Mouse (Mus musculus): ENCODE results near the gene Vwa5b2.

Vwa5b2 gene

DNA sequence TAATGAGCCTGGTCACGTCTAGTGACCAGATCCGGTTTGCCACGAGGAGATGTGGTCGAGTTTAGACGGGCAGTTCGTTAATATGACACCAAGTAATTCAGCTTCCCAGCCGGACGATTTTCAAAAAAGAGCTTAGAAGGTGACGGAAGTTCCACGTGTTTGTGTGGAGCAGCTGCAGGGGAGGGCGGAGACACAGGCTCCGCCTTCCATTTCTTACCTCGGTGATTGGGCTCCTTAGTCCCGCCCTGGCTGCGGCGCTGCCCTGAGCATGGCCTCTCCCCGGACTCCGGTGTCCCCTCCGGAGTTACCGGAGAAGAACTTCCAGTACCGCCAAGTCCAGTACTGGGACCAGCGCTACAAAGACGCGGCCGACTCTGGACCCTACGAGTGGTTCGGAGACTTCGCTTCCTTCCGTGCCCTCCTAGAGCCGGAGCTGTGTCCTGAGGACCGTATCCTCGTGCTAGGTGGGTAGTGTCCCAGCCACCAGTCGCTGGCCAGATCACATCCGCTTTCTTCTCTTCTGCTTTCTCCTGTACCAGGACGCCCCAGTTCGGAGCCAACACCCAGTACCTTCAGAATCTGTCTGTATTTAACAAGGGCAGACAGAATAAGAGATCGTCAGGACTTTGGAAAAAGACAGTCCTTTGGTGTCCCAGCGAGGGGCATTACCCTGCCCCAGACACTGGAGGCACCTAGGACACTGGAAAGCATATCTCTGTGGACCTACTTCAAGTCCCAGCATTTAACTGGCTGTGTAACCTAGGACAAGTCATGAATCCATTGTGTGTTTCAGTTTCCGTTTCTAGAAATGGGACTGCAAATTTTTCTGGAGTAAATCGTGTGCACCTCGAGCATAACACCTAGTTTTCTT lies 22.3 kb downstream of the Vwa5b2 start, which contains the start of the genes Eef1akmt4, Gm49333 and Alg3:
Gene Eef1akmt4 (plus strand): TSS at position 237 of the 871 bp plus-strand sequence.
Gene Gm49333 (plus strand): TSS at position 254 of the 871 bp plus-strand sequence.
Gene Alg3 (minus strand): TSS at position 379 of the 871 bp plus-strand sequence.
- peak; percentile 93 for DNase-seq

DNA sequence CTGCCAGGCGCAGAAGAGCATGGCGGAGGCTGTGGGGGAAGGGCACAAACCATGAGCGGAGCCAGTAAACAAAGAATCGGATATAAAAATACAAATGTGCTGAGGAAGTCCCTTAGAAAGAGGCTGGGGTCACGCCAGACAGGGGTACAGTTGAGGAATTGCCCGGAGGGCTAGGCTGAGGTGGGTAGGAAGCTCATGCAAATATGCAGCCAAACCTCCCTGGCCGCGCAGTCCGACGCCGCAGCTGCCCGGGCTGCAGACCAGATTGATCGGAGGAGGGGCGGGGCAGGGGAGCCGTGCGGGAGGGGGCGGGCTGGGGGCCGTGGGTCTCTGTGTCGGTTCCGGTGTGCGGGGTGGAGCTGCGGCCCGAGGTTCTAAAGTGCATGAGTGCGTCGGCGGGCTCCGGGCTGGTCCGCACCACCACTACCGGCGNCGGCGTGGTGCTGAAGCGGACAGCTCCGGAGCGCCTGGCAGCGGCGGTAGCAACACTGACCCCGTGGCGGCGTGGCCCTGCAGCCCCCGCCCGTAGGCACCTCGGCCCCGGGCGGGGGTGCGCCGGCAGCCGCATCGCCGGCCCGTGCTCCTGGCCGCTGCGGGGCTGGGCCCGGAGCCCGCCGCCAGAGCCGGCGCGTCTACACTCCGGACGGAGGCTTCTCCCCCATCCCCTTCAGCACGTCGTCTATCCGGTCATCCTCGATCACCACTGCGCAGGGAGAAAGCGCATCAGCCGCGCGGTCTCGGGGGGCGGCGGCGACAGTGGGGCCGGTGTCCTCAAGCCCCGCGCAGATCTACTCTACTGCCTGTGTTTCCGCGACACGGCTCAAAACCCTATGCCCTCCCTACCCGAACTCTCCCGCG lies 30.5 kb downstream of the Vwa5b2 start:
- DNase-seq = peak; percentile 17

DNA sequence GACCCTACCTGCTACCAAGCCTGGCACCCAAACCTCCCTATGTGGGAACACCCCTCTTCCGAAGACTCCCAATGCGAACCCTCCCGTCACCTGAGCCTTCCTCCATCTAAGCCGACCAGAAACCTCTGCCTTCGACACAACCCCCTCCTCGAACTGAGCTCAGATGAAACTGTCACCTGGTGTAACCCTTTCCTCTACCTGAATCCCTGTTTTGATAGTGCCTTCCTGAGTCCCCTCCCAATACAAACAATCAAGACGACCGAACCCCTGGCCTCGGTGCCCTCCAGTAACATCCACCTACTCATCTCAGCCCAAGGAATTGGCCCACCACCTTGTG lies 31.1 kb downstream of the Vwa5b2 start:
- DNase-seq = no peak

DNA sequence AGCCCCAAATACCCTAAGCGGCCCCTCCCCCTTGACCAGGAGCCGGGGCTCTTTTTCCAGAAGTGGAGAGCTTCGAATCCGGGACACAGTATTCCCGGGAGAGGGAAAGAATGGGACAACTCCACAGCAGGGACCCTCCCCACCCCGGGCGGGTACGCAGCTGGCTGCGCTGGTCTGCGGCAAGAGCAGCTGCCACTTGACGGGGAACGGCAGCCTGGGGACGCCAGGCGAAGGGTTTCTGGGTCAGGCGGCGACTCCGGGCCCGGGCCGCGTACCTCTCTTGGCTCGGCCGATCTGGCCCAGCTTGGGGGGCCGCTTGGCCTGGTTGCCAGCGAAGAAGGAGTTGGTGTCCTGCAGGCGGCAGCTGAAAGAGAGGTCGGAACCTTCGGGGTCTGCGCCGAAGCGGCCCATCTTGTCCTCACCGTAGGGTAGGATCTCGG lies 31.5 kb downstream of the Vwa5b2 start:
- peak; percentile 5 for DNase-seq

DNA sequence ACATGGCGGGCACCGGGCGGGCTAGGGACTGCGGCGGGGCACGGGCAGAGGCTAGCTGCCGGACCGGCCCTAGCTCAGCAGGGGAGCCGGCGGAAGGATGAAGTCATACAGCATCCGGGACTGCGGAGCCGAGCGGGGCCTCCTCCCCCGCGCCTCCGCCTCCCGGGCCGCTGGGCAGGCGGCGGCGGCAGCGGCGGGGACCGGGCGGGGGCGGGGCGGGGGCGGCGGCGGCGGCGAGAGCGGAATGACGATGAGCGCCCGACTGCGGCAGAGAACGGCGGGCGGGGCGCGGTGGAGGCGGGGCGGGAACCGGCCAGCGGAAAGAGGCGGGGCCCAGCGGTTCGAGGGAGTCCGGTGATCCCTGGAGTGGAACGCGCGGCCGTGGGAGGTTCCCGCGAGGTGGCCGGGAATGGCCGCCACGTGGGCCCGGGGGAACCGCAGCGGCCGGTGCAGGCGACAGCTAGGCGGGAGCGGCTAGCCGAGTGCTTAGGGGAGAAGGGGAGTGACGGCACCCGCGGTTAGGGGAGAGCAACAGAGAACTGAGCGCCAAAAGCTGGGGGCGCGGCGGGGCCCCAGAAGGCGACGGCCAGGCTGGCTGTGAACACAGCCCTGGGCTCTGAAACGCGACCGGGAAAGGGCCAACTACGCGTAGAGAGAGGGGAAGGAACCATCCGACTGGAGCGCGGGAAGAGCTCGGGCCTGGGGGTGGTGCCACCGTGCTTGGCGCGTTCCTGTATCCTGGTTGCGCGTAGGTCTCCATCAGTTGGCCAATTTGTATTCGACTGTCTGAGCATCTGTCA lies 32.1 kb downstream of the Vwa5b2 start, which contains the start of gene Camk2n2:
Gene Camk2n2 (minus strand): TSS at position 97 of the 800 bp plus-strand sequence.
- peak; percentile 60 for DNase-seq

DNA sequence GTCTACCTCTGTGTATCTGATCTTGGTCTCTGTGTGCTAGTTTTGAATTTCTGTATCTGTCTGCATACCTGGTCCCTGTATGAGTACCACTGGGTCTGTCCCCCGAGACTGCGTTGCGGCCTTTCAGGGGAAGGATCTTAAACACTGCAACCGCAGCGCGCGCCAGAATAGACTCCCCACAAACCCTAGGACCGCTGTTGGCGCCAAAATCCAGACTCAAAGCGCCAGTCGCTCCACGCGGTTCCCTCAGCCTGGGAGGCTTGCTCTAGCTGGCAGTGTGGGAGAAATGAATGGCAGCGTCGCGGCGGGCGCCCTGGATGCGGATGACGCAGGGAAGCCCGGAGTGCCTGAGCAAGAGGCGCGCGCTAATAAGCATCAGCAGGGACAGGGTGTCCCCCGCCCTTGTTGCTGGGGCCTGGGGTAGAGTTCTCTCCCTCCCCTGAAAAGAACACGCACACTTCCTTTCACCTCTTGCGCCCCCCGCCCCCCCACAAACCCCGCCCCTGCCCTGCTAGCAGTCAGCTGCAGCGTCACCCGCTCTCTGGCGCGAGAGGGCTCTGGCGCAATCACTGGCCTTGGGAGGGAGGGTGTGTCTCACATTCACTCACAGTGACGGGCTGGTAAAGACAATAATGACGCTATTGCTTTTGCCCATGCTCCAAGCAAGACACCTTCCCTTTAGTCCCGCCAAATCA lies 32.9 kb downstream of the Vwa5b2 start:
- peak; percentile 22 for DNase-seq

DNA sequence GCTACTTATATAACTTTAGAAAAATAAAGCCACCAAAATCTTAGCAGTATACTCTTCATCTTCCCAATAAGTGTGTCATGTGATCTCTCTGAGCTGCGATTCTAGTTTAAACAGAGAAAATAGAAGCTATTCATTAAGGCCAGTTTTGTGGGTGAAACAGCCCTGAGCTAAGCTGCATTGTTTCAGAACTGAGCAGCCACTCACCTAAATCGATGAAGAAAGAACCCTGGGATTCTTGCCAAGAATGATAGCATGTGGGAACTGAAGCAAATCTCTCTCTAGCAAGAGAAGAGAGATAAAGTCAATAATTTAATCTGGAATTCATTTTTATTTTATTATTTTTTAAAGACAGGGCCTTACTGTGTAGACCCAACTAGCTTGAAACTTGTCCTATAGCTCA lies 33.9 kb downstream of the Vwa5b2 start:
- no peak for DNase-seq

DNA sequence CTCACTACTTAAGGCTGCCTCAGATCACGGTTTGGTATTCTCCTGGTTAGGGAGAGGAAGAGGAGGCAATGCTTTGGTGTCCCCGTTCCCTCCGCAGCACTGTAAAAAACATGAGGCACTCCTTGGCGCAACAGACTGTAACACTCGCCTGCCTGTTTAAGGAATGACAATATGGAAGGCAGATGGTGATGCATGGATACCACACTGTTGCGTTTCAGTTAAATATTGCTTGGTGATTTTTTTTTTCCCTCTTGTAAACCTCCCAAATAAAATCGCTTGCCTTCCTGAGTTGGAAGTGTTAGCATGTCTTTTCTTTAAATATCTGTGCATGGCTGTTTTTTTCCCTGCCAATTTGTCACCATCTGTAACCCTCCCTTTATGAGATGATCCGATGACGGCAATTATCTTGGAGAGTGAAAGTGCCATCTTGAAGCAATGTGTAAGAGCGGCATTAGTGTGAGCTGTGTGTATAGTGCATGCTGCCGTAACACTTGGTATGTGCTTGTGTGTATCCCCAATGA lies 39.7 kb downstream of the Vwa5b2 start:
- DNase-seq = no peak

DNA sequence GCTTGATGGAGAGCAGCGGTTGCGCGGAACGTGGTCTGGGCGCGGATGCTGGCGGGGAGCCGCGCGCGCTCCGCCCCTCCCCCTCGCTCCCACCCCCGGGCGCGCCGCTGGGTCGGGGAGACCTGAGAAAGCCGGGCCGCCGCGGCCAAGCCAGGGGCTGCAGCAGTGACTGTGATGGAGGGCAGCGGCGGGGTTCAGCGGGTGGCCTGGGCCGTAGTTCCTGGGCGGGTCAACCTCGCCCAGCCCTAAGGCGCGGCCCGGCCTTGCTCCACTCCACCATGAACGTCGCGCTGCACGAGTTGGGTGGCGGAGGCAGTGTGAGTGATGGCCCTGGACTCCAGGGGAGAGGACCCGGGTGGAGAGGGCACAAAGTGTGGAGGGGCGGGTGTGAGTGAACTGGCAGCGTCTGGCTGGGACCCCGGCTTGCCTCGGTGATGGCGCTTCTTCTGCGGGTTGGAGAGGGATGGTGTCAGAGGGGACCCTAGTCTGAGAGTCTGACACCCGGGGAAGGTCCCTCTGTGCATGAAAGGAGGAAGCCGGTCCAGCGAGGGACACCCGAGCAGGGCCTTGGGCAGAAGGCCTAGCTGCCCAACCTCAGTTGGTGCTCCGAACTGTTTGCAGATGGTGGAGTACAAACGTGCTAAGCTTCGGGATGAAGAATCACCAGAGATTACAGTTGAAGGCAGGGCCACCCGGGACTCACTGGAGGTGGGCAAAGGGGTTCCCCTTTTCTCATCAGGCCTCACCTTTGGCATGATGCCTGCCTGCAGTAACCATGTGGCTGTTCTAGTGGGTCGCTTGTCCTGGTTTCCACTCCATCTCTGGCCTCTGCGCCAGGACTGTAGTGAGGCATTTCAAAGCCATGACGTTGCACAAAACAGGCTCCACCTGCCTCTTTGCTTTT lies 40.7 kb downstream of the Vwa5b2 start, which contains the start of gene Ece2:
Gene Ece2 (plus strand): TSS at position 98 of the 904 bp plus-strand sequence.
- DNase-seq = no peak

DNA sequence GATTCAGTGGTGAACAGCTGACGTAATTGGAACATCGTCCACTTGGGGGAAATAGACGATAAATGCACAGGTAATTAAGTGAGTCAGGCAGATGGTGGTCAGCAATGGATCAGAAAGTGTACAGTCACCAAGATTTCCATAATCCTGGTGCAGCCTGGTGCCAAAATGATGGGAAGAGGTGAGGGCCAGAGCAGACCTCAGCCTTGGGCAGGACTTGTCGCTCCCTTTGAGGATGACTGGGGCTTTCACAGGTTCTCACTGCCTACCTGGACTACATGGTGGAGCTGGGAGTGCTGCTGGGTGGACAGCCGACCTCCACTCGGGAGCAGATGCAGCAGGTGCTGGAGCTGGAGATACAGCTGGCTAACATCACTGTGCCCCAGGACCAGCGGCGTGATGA lies 48.1 kb downstream of the Vwa5b2 start:
- DNase-seq = no peak

DNA sequence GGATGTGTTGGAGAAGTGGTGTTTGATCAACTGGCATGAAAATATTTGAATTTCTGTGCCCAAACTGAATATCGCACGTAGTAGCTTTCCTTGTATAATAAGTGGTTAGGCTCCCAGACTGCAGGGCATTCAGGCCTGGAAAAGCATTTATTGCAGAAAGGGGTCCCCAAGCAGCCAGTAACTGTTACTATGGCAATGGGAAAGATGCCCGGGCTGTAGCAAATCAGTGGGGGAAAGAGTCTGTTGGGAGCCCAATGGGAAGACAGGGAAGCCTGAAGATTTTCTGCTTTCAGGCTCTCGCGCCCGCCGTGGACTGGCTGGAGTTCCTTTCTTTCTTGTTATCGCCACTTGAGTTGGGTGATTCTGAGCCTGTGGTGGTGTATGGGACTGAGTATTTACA lies 49.1 kb downstream of the Vwa5b2 start:
- DNase-seq = no peak

DNA sequence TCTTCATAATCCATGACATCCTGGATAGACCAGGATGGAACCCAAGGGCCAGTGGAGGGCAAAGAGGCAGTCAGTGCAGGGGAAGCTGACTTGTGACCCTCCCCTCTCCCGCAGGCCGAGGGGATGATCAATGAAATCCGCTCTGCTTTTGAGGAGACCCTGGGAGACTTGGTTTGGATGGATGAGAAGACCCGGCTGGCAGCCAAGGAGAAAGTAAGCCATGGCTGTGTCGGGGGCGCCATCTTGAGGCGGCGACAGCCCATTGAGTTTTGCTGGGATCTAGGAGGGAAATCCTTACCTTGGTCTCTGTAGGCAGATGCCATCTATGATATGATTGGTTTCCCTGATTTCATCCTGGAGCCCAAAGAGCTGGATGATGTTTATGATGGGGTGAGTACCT lies 52.9 kb downstream of the Vwa5b2 start:
- peak; percentile 72 for DNase-seq

DNA sequence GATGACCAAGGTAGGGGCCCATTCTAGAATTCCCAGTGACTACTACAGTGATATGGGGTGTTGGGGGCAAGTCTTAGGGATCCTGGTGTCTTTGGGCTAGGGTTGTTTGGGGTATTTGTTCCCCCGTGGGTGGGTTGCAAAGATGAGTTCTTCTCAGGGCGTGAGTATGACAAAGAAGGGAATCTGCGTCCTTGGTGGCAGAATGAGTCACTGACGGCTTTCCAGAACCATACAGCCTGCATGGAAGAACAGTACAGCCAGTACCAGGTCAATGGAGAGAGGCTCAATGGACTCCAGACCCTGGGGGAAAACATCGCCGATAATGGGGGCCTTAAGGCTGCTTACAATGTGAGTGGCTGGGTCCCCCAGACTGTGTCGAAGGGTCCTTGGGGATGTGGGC lies 54.6 kb downstream of the Vwa5b2 start:
- DNase-seq = no peak

DNA sequence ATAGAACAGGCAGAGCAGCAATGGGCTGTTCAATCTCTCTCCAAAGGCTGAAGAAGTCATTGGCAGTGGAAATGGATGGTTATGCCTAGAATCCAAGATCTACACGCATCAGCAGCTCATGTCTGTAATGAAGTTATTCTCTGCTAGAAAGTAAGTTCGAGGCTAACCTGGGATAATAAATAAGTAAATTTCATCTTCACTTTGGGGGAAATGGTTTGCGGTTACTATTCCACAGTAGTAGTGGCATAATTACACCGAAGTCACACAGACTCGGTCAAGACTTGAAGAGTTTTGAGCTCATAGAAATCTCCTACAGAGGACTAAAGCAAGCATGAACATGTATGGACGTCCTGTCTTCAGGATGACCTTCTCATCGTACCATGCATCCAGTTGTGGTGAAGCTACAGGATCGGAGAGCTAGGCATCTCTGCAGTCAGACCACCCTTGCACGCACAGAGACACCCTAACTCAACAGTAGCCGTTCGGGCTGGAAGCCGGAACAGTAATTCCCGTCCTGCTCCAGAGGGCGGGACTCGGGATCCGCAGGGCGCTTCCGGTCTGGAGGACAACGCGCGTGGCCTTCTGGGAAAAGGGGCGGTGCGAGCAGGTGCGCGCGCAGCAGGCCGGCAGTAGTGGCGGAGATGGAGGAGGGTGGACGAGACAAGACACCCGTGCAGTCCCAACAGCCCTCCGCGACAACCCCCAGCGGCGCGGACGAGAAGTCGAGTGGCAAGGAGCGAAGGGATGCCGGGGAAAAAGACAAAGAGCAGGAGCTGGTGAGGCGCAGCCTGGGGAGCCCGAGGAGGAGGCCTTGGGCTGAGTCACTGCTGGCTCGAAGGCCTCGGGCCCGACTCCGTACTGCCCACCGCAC lies 62.0 kb downstream of the Vwa5b2 start, which contains the start of gene Psmd2:
Gene Psmd2 (plus strand): TSS at position 577 of the 871 bp plus-strand sequence.
- peak; percentile 97 for DNase-seq

DNA sequence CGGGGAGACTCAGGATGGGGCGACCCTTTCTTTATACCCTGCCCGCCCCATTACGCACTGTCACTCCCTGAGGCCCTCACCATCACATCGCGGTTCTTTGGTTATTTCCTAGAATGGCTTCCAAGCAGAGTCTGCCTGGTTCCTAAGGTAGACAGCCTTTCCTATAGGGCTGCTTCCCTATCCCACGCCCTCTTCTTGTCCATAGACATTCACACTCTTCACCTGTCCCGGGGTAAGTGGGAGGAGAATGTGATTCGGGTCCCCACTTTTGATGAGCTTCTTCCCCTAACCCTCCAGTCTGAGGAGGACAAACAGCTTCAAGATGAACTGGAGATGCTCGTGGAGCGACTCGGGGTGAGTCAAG lies 62.7 kb downstream of the Vwa5b2 start:
- DNase-seq = no peak

DNA sequence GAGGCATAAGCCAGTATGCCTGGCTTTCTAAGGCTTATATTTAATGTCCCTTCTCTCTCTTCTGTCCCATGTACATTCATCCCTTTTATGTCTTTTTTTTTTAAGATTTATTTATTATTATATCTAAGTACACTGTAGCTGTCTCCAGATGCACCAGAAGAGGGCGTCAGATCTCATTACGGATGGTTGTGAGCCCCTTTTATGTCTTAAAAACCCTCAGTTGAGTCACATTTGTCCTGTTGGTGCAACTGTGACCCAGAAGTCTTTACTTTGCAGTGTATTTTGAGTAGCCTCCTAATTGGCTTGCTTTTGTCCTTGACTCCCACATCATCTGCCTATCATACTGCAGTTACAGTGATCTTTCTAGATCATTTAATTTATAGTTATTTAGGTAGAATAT lies 64.0 kb downstream of the Vwa5b2 start:
- DNase-seq = no peak
